Mouse (Mus musculus) kidney, embryonic 15.5 days (tissue): ENCODE measurements around the gene Hsp90ab1. TPM values are rescaled to one million over a fixed set of nuclear protein-coding genes. Genes with fewer than 3 reads are reported as not detected.

ENCODE experiments used
- ATAC-seq: fragments of 200-750 bp; cut with Nextera tagmentation; replicated peaks from 2 replicates; pipeline ENCODE4 v1.8.0; 2017; ENCODE audit warnings: moderate TSS enrichment; ENCODE audit not compliant: low FRiP score
- H3K27ac ChIP-seq: fragments of 300-500 bp; sonication (generic); 2 replicates; pipeline ENCODE4 v1.5.1; 2015; ENCODE audit warnings: mild to moderate bottlenecking, inconsistent platforms
- H3K27me3 ChIP-seq: fragments of 300-500 bp; sonication (generic); 2 replicates; pipeline ENCODE4 v1.6.1; 2015; ENCODE audit warnings: inconsistent platforms
- H3K36me3 ChIP-seq: fragments of 300-500 bp; sonication (generic); 2 replicates; pipeline ENCODE4 v1.6.1; 2015; ENCODE audit warnings: inconsistent platforms
- H3K4me1 ChIP-seq: fragments of 300-500 bp; sonication (generic); 2 replicates; pipeline ENCODE4 v1.6.1; 2015; ENCODE audit warnings: inconsistent platforms
- H3K4me2 ChIP-seq: fragments of 300-500 bp; sonication (generic); 2 replicates; pipeline ENCODE4 v1.6.1; 2015; ENCODE audit warnings: moderate library complexity, mild to moderate bottlenecking, inconsistent platforms
- H3K4me3 ChIP-seq: fragments of 300-500 bp; sonication (generic); replicated peaks from 2 replicates; pipeline ENCODE4 v1.5.1; 2015; ENCODE audit warnings: mild to moderate bottlenecking, inconsistent platforms
- H3K9ac ChIP-seq: fragments of 300-500 bp; sonication (generic); 2 replicates; pipeline ENCODE4 v1.6.1; 2015; ENCODE audit warnings: mild to moderate bottlenecking, inconsistent platforms
- H3K9me3 ChIP-seq: fragments of 300-500 bp; sonication (generic); replicated peaks from 2 replicates; pipeline ENCODE4 v1.6.1; 2016; ENCODE audit warnings: inconsistent platforms
- WGBS: fragments of 180-500 bp; shearing (Covaris S2); methylation state at CpG from one replicate; pipeline ENCODE4 v1.1.7; 2015; ENCODE audit warnings: mixed read lengths; 5-methylcytosine and 5-hydroxymethylcytosine counted together
- polyA plus RNA-seq: library from polyadenylated mRNA; unstranded; fragments of >200 nt; fragmentation: Nextera tagmentation; extraction: Ambion mirVana; gene quantifications from 2 replicates; pipeline ENCODE4 v1.2.1, GENCODE M21; 2015

Gene Hsp90ab1
- polyA plus RNA-seq, 1 experiment from 2014 or later: 1,940 TPM

DNA sequence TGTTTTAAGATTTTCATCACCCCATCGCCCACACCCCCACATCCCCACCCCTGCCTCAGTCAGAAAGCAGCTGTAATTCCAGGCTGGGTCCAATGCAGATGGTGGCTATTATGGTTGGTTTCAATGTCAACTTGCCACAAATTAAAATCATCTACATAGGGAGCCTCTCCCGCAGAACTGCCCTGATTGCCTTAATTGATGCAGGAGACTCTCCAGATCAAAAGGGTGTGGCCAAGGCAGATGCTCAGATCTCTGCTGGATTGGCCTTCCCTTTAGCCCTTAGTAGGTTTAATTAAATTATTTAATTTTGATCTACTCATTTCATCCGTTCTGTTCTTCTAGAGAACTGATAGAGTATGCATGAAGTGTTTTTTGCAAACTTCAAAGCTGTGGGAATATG is 29.9 kb upstream of the Hsp90ab1 start:
- H3K27ac ChIP-seq: no peak overlapping the region
- H3K4me3 ChIP-seq: no peak overlapping the region
- H3K27me3 ChIP-seq: peaks cover 24% of the 10 kb centered on the region
- H3K4me1 ChIP-seq: peaks cover 28% of the 10 kb centered on the region
- 83% methylated on average over 3 of the region's 3 CpGs for WGBS
- no peaks in the 10 kb centered on the region for H3K36me3 ChIP-seq
- no peak overlapping the region for H3K9ac ChIP-seq
- ATAC-seq: no peak
- H3K9me3 ChIP-seq: no peaks in the 10 kb centered on the region
- H3K4me2 ChIP-seq: no peak overlapping the region

DNA sequence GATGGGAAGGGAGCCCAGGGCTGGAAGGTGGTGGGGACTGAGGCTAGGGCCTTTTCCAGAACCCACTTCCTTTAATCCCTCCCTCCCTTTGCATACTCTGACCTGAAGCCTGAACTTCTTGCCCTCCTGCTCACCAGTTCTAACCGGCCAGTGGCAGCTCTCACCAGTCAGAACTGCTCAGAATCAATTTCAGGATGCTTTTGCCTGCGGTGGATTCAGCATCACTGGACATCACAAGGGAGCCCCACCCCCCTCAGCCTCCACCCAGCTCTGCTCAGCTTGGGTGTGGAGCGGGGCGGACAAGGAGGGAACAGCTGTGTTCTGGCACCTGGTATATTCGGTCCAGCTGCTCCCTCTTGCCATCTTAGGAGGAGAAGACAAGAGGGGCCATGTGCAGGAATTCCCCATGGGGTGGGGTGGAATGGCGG is 28.8 kb upstream of the Hsp90ab1 start, which contains the start of gene Mymx:
TSS of gene Mymx (minus strand) at position 226 of the 428 bp plus-strand sequence.
- H3K27me3 ChIP-seq: peaks cover 24% of the 10 kb centered on the region
- peak within 1 kb of the TSS; percentile 7 for H3K4me2 ChIP-seq
- H3K36me3 ChIP-seq: no peaks in the 10 kb centered on the region
- 39% methylated on average over 6 of the region's 6 CpGs for WGBS
- no peaks in the 10 kb centered on the region for H3K9me3 ChIP-seq
- peaks cover 32% of the 10 kb centered on the region for H3K4me1 ChIP-seq
- no peak within 1 kb of the TSS for H3K4me3 ChIP-seq
- peak within 1 kb of the TSS; percentile 70 for H3K27ac ChIP-seq
- H3K9ac ChIP-seq: no peak within 1 kb of the TSS
- ATAC-seq: peak; percentile 24; the same call in 1 of the 2 replicates

DNA sequence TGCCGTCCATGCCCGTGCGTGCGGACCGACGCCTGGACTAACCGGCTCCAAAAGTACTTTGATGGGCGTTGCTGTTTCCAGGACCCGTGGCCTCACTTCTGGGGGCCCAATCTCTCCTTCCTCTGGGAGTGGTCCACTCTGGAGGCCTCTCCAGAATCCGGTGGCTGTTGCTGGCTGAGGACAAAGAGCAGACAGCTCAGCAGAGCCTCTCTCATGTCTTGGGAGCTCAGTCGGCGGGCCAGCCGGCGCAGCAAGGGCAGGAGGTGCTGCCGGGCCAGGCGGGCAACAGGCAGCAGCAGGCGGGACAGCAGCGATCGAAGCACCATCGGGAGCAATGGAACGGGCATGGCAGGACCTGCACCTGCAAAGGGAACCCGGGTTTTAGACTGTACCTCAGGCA is 28.3 kb upstream of the Hsp90ab1 start:
- Histone ChIP-seq H3K9me3 (no peaks in the 10 kb centered on the region), H3K4me3 (no peak overlapping the region), H3K4me1 (peaks cover 38% of the 10 kb centered on the region), H3K4me2 (peak overlapping the region; percentile 7), H3K27ac (peak overlapping the region; percentile 70), H3K9ac (no peak overlapping the region), H3K27me3 (peaks cover 24% of the 10 kb centered on the region), H3K36me3 (no peaks in the 10 kb centered on the region)
- ATAC-seq: no peak
- WGBS: 20% methylated on average over 22 of the region's 22 CpGs

DNA sequence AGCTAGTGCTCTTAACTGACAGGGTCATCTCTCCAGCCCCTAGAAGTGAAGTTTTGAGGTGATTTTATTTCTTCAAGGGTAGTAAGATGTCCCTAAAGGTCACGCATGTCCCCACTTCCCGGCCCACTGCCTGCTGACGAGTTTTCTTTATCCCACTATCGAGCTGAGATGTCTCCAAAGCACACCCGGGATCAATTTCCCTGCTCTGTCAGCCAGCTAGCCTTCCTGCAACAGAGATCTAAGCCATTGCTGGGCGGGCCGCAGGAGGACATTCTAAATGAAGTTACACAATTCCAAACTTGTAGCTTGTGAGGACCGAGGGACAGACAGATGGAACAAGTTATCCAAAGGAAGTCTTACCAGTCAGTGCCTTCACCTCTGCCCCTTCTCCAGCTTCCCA is 27.2 kb upstream of the Hsp90ab1 start:
- ATAC-seq: no peak
- H3K27ac ChIP-seq: no peak overlapping the region
- H3K36me3 ChIP-seq: no peaks in the 10 kb centered on the region
- H3K9ac ChIP-seq: no peak overlapping the region
- no peaks in the 10 kb centered on the region for H3K9me3 ChIP-seq
- WGBS: 55% methylated on average over 8 of the region's 8 CpGs
- peaks cover 48% of the 10 kb centered on the region for H3K4me1 ChIP-seq
- peaks cover 24% of the 10 kb centered on the region for H3K27me3 ChIP-seq
- no peak overlapping the region for H3K4me3 ChIP-seq
- H3K4me2 ChIP-seq: peak overlapping the region; percentile 83

DNA sequence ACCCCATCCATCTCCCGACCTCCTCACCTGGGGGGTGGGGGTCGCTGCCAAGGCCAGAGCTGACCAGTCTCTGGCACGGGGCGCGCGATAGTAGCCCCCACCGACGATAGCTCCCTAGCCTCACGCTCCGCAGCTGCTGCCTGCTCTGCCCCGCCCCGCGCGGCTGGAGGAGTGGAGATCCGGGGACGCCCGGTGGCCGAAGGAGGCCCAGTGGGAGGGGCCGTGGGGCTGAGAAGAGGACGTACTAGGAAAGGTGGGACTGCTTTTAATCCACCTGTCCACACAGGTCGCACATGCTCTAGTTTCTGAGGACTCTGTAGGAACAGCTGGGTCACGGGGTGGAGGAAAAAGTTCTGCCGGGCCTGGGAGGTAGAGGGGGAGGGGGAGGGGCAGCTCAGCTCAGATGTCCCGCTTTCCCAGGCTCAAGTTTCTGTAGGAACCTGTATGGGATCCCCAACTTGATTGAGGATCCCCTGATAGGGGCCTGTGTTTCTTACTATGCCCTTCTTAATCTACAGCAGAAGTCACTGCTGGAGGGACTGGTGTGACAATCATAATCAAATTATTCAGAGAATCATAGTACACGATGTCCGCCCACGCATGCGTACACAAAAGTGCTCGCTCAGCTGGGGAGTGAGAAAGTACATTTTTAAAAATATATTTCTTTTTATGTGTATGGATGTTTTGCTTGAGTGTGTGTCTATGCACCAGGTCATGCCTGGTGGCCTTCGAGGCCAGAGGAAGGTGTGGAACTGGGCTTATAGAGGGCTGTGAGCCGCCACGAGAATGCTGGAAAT is 26.6 kb upstream of the Hsp90ab1 start, which contains the start of gene Slc29a1:
TSS of gene Slc29a1 (minus strand) at position 161 of the 797 bp plus-strand sequence.
- Histone ChIP-seq H3K4me2 (peak within 1 kb of the TSS; percentile 83), H3K9me3 (no peaks in the 10 kb centered on the region), H3K4me1 (peaks cover 54% of the 10 kb centered on the region), H3K27ac (peak within 1 kb of the TSS; percentile 58; the same call in 1 of the 2 replicates), H3K4me3 (peak within 1 kb of the TSS; percentile 45), H3K36me3 (no peaks in the 10 kb centered on the region), H3K27me3 (peaks cover 24% of the 10 kb centered on the region), H3K9ac (peak within 1 kb of the TSS; percentile 43)
- WGBS: 16% methylated on average over 32 of the region's 32 CpGs
- peak; percentile 30; the same call in 1 of the 2 replicates for ATAC-seq

DNA sequence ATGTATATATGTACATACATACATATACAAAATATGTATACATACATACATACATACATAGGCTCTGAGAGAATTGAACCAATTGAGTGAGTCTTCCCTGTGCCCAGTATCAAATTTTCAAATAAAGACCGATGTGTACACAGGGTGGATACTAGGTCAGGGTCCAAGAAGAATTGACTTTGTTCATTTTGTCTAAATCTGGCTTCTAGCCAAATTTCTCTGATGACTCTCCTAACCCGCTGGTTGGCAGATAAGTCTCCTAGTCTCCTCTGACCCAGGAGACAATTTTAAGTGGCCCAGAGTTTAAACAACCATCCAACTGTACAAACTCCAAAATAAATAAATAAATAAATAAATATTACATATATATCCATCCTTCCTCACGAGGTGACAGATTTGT is 25.8 kb upstream of the Hsp90ab1 start:
- ATAC-seq: no peak
- 52% methylated on average over 3 of the region's 3 CpGs for WGBS
- peak overlapping the region; percentile 58; the same call in 1 of the 2 replicates for H3K27ac ChIP-seq

DNA sequence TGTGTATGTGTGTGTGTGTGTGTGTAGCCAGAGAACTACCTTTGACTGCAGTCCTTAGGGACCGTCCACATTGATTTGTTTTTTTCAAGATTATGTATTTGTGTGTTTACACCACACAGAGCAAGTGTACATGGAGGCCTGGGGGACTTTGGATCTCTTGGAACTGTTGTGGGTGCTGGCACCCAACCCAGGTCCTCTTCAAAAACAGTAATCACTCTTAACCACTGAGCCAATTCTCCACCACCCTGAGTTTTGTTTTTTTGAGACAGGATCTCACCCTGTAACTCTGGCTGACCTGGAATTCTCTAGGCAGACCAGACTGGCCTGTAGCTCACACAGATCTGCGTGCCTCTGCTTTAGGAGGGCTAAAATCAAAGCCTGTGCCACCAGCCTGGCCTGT is 25.3 kb upstream of the Hsp90ab1 start:
- WGBS: 88% methylated on average over 2 of the region's 2 CpGs
- H3K4me1 ChIP-seq: peaks cover 67% of the 10 kb centered on the region
- H3K4me3 ChIP-seq: no peak overlapping the region
- no peak overlapping the region for H3K9ac ChIP-seq
- ATAC-seq: no peak
- H3K36me3 ChIP-seq: no peaks in the 10 kb centered on the region
- peak overlapping the region; percentile 22; the same call in 1 of the 2 replicates for H3K27ac ChIP-seq
- H3K9me3 ChIP-seq: no peaks in the 10 kb centered on the region
- H3K27me3 ChIP-seq: peaks cover 24% of the 10 kb centered on the region
- 0 out of 2 replicates have a peak overlapping the region, but pooled peaks have one; percentile 83 for H3K4me2 ChIP-seq

More for the DNA sequence above, 25.8 kb upstream of the Hsp90ab1 start:
- no peaks in the 10 kb centered on the region for H3K9me3 ChIP-seq
- H3K4me3 ChIP-seq: peak overlapping the region; percentile 45
- no peaks in the 10 kb centered on the region for H3K36me3 ChIP-seq
- H3K4me1 ChIP-seq: peaks cover 62% of the 10 kb centered on the region
- H3K27me3 ChIP-seq: peaks cover 24% of the 10 kb centered on the region
- peak overlapping the region; percentile 83 for H3K4me2 ChIP-seq
- H3K9ac ChIP-seq: no peak overlapping the region; the same call in 1 of the 2 replicates

DNA sequence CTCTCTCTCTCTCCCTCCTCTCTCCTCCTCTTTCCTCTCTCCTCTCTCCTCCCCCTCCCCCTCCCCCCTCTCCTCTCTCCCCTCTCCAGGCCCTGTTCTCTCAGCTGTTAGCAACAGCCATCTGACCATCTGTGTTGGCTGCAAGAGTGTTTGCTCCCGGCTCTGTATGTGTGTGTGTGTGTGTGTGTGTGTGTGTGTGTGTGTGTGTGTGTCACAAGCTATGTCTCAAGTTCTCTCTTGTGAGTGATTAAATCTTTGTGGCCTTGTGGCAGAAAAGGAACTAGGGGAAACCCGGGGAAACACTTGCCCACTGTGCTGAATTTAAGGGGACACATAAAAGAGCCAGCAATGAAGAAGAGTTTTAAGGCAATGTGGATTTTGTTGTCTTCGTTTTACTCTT is 24.7 kb upstream of the Hsp90ab1 start:
- H3K4me1 ChIP-seq: peaks cover 73% of the 10 kb centered on the region
- ATAC-seq: no peak
- H3K27ac ChIP-seq: no peak overlapping the region
- no peak overlapping the region for H3K4me2 ChIP-seq
- WGBS: 28% methylated on average over 3 of the region's 3 CpGs
- H3K9ac ChIP-seq: no peak overlapping the region
- H3K4me3 ChIP-seq: no peak overlapping the region
- H3K9me3 ChIP-seq: no peaks in the 10 kb centered on the region
- H3K36me3 ChIP-seq: no peaks in the 10 kb centered on the region
- peaks cover 24% of the 10 kb centered on the region for H3K27me3 ChIP-seq

DNA sequence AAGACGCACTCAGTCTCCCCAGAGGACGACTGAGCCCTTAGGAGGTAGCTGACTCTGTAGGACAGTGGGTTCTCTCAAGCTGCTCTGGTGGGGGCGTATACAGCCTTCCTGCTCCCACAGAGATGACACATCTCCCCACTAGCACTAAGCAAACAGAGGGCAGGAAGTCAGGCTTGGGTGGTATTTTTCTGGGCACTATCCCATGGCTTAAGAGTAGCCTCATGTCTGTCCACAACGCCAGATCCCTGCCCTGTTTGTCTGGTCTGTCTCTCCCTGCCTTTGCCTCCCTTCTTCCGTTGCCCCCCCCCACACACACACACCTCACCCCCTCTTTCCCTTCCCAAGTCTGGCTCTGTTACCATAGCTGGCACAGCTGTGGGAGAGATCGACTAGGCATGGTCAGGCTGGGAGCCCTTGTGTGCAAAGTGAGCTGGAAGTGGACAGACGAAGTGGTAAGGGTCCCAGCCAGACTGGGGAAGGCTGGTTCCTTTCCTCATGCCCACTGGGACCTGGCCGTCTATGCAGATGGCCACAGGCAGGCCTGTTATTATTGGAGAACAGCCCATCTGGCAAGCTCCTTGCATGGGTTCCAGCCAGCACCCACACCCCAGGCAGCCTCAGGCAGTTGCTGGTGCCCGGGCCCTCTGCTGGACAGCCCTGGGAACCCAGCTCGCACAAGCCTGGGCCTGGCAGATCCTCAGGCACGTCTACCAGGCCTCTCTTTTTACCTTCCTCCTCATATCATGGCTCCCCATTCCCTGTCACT is 23.7 kb upstream of the Hsp90ab1 start:
- Histone ChIP-seq H3K4me2 (no peak overlapping the region), H3K4me1 (peaks cover 78% of the 10 kb centered on the region), H3K36me3 (no peaks in the 10 kb centered on the region), H3K4me3 (no peak overlapping the region), H3K27me3 (peaks cover 18% of the 10 kb centered on the region), H3K27ac (0 out of 2 replicates have a peak overlapping the region, but pooled peaks have one; percentile 16), H3K9me3 (no peaks in the 10 kb centered on the region), H3K9ac (no peak overlapping the region)
- 0 out of 2 replicates have a peak, but pooled peaks have one; percentile 31 for ATAC-seq
- 34% methylated on average over 11 of the region's 11 CpGs for WGBS

DNA sequence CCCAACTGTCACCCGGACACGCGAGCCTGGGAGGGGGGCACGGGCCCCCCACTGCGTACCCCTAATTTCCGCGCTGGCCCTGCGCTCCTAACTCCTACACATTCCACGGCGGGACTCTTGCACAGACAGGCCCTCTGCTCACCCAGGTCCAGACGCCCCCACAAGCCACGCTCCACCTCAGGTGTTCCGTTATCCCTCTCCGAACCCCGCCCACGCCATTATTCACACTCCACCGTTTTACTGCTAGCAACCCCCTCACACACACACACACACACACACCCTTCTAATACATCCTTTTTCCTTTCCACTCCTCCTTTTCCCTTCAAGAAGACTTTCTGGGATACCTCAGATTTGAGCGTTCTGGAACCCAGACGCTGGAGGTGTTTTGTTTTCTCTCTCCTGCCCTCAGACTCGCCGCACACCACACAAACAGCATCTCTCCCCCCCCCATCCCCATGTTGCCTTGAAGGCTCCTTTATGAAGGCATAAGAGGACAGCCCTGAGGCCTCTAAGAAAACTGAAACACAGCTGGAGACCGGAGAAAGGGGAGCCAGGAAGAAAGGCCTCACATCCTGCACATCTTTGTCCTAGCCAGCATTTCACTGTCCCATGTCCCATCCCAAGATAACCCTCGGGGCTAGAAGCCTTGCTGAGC is 22.8 kb upstream of the Hsp90ab1 start:
- 3% methylated on average over 23 of the region's 23 CpGs for WGBS
- ATAC-seq: no peak; the same call in 1 of the 2 replicates
- Histone ChIP-seq H3K4me1 (peaks cover 80% of the 10 kb centered on the region), H3K9ac (peak overlapping the region; percentile 78), H3K27me3 (peaks cover 9% of the 10 kb centered on the region), H3K9me3 (no peaks in the 10 kb centered on the region), H3K27ac (peak overlapping the region; percentile 48), H3K4me3 (peak overlapping the region; percentile 69), H3K36me3 (no peaks in the 10 kb centered on the region), H3K4me2 (peak overlapping the region; percentile 99)

DNA sequence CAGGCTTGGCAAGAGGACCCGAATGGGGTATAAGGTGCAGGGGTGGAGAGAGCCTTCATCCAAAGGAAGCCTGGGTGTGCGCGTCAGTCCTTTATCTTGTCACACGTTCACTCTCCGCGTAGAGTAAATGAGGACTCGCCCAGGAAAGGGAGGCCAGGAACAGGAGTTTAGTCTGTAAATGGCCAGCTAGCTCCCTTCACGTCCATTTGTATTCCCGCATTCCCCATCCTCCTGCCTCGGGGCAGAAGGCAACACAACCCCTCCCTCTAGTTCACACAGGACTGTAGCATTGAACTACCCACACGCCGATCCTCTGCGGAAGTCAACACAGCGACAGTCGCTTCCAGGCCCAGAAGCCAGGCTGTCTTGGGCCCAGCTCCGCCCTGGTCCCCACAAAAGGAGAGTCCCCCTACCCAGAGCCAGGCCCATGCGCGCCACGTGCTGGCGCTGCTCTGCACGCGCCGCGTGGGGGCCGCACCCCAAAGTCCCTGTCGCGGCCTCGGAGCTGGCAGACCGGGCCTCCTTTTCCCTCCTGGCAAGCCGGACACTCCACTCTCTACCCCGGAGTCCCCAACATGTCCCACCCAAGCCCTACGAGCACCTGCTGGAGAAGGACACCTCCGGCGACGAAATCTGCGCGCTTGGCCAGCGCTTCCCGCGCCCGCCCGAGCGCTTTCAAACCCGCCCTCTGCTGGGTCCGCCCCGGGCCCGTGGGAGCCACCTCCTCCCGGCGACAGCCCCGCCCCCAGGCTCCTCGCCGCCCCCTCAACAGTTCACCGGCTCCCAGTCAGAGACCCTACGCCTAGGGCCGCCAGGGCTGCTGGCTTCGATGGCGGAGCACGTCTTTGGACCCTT is 22.0 kb upstream of the Hsp90ab1 start:
- H3K4me1 ChIP-seq: peaks cover 83% of the 10 kb centered on the region

More for the DNA sequence above, 22.0 kb upstream of the Hsp90ab1 start:
- H3K36me3 ChIP-seq: no peaks in the 10 kb centered on the region
- peak overlapping the region; percentile 69 for H3K4me3 ChIP-seq
- H3K9me3 ChIP-seq: no peaks in the 10 kb centered on the region
- peaks cover 2% of the 10 kb centered on the region for H3K27me3 ChIP-seq
- H3K4me2 ChIP-seq: peak overlapping the region; percentile 99
- peak; percentile 83 for ATAC-seq
- H3K27ac ChIP-seq: peak overlapping the region; percentile 48; the same call in 1 of the 2 replicates
- WGBS: under 1% methylated on average over 57 of the region's 58 CpGs
- peak overlapping the region; percentile 78 for H3K9ac ChIP-seq
